ENCODE assay signal across 8 mouse cellular contexts in genomic region chr7:140856785-140857549, GRCm38 (mm10). TPM values are rescaled to one million over a fixed set of nuclear protein-coding genes. Genes with fewer than 3 reads are reported as not detected.
A peak's percentile ranks its signal among the peaks of the same experiment; 100 is the strongest.
DNase-seq lines count a peak whose midpoint lies in the region; TF ChIP-seq lines count a peak whose summit lies in the region.

Gene Ric8a (plus strand): TSS chr7:140856957.

- 1% methylated on average over 49 of the region's 50 CpGs for WGBS in macrophage (ENCODE audit: missing documents)

- DNase-seq in adrenal gland, adult (ENCODE audit: inconsistent age in 2 of 2, low spot score in 1 of 2), result peak; percentile 95 to 97
- DNase-seq in embryo, embryonic 10 days (ENCODE audit: low spot score), result peak; percentile 83
- DNase-seq in gastrocnemius, postnatal 10 days, result peak; percentile 88
- DNase-seq in hindlimb bud, embryonic 11.5 days (ENCODE audit: extremely low spot score, low read depth, low spot score), result peak; percentile 12
- peak; percentile 86 to 89 for DNase-seq in left cerebral cortex, adult 2 months (ENCODE audit: extremely low spot score in 1 of 2, low spot score in 2 of 2)
- DNase-seq in right cerebral cortex, adult 18-20 months, result peak; percentile 92
- peak; percentile 91 for DNase-seq in urinary bladder, adult 2 months (ENCODE audit: low spot score)

- peak within 1 kb of the TSS; percentile 90 for H3K27ac ChIP-seq in left cerebral cortex, adult 2 months
- peak within 1 kb of the TSS; percentile 91 for H3K27ac ChIP-seq in macrophage

- no peak for TF ChIP-seq CTCF in left cerebral cortex, adult 2 months (IDR thresholded peaks at IDR 0.05)

- intact Hi-C loops in left cerebral cortex, adult 2 months (cut with DNase I), result loop anchor here (1.0 to 5.0 kb wide), 2 partner anchors 25 to 315 kb away; partner anchors contain the start of genes Rnh1 and Sirt3

- H3K36me3 ChIP-seq in macrophage (ENCODE audit: inconsistent target), result peaks cover 48% of the 10 kb centered on the region

- peaks cover 73% of the 10 kb centered on the region for H3K79me2 ChIP-seq in macrophage (ENCODE audit: inconsistent target)

- H3K4me3 ChIP-seq in left cerebral cortex, adult 2 months, result peak within 1 kb of the TSS; percentile 75
- peak within 1 kb of the TSS; percentile 90 for H3K4me3 ChIP-seq in macrophage (ENCODE audit: inconsistent target)

RNA-seq across cellular contexts. Expression of gene Ric8a, which starts in this region (rescaled TPM):
- 10 to 100 TPM; 19.4 to 27.7 TPM for total RNA-seq in gastrocnemius, postnatal 10 days (2021)
- 10 to 100 TPM; 62.1 to 74.2 TPM for total RNA-seq in left cerebral cortex, adult 2 months (2021)
- 100 to 1,000 TPM in 17 of 26 experiments, 10 to 100 TPM in 9; 39.0 to 216 (median 118) TPM for total RNA-seq in macrophage (2018; cell fraction: chromatin; rRNA removed)
- total RNA-seq in macrophage (2018; cell fraction: cytosol; rRNA removed), result 10 to 100 TPM; 31.5 to 61.1 (median 40.2) TPM
- 100 to 1,000 TPM in 7 of 26 experiments, 10 to 100 TPM in 19; 43.7 to 186 (median 83.1) TPM for total RNA-seq in macrophage (2018; cell fraction: nucleus; rRNA removed)
- 18.7 to 48.4 TPM (median 41.3 TPM) in 3 replicates for polyA plus RNA-seq in macrophage (2018)
- polyA plus RNA-seq in urinary bladder, adult 2 months (2012; rRNA removed), result 74.7 and 77.1 TPM in 2 replicates

Comparison
In these comparisons a context has a peak if more than half of its experiments do, and no peak if none do; other contexts are left out.
1. Peak in every context shown above with its lines: DNase-seq, H3K4me3 ChIP-seq and H3K27ac ChIP-seq.
2. DNase-seq: peak in every context shown above with its lines; median percentile 96 in adrenal gland, adult; 92 in right cerebral cortex, adult 18-20 months; 91 in urinary bladder, adult 2 months; 88 in gastrocnemius, postnatal 10 days; 88 in left cerebral cortex, adult 2 months; 83 in embryo, embryonic 10 days; 12 in hindlimb bud, embryonic 11.5 days.